Mouse (Mus musculus) brown adipose tissue, adult 24 weeks (tissue): Measurements from ENCODE around the gene Ap1m1. TPM values are rescaled to one million over a fixed set of nuclear protein-coding genes. Genes with fewer than 3 reads are reported as not detected.

Experiments used
- H3K27ac ChIP-seq: fragments of 200-500 bp; replicated peaks from 2 replicates; pipeline ENCODE4 v1.5.1; 2012; ENCODE audit warnings: low read depth, mild to moderate bottlenecking, low read length
- H3K4me1 ChIP-seq: fragments of 200-500 bp; 2 replicates; pipeline ENCODE4 v1.6.1; 2012; ENCODE audit warnings: low read length, mixed read lengths; ENCODE audit not compliant: control insufficient read depth, insufficient read depth, insufficient read length
- H3K4me3 ChIP-seq: fragments of 200-500 bp; 2 replicates; pipeline ENCODE4 v1.5.1; 2012; ENCODE audit warnings: low read depth, mild to moderate bottlenecking, low read length, moderate library complexity; ENCODE audit not compliant: insufficient read depth
- polyA plus RNA-seq: library from polyadenylated mRNA; stranded (reverse); fragments of >200 nt; gene quantifications from 2 replicates; pipeline ENCODE4 v1.2.4, GENCODE M21; 2012; ENCODE audit not compliant: missing spikeins, insufficient read depth, insufficient read length

Gene Ap1m1
- polyA plus RNA-seq, 1 experiment: 49.6 TPM

GRCm38 (mm10) chr8:72295679-72296078 is 55.9 kb downstream of the Ap1m1 start:
- peaks cover 26% of the 10 kb centered on the region for H3K4me1 ChIP-seq
- H3K4me3 ChIP-seq: peak overlapping the region; percentile 1; the same call in 1 of the 2 replicates
- H3K27ac ChIP-seq: peak overlapping the region; percentile 99

- H3K4me3 ChIP-seq: no peak overlapping the region
- H3K27ac ChIP-seq: peak overlapping the region; percentile 97
- peaks cover 31% of the 10 kb centered on the region for H3K4me1 ChIP-seq
These were observed 56.7 kb downstream of the Ap1m1 start for GRCm38 (mm10) chr8:72296561-72296960.

- Histone ChIP-seq H3K4me3 (no peak overlapping the region), H3K4me1 (peaks cover 38% of the 10 kb centered on the region), H3K27ac (no peak overlapping the region)
These were observed 59.1 kb downstream of the Ap1m1 start for GRCm38 (mm10) chr8:72298928-72299327.

- peak overlapping the region; percentile 99 for H3K27ac ChIP-seq
These were observed 61.0 kb downstream of the Ap1m1 start for GRCm38 (mm10) chr8:72300654-72301400.

GRCm38 (mm10) chr8:72301497-72301896 is 61.7 kb downstream of the Ap1m1 start:
- H3K4me3 ChIP-seq: no peak overlapping the region
- peaks cover 25% of the 10 kb centered on the region for H3K4me1 ChIP-seq
- peak overlapping the region; percentile 99 for H3K27ac ChIP-seq

More at GRCm38 (mm10) chr8:72300654-72301400, 61.0 kb downstream of the Ap1m1 start:
- peaks cover 25% of the 10 kb centered on the region for H3K4me1 ChIP-seq
- no peak overlapping the region for H3K4me3 ChIP-seq

- Histone ChIP-seq H3K27ac (peak overlapping the region; percentile 93), H3K4me3 (no peak overlapping the region), H3K4me1 (peaks cover 21% of the 10 kb centered on the region)
These were observed 63.3 kb downstream of the Ap1m1 start for GRCm38 (mm10) chr8:72302986-72303612.

GRCm38 (mm10) chr8:72303633-72304032 is 63.8 kb downstream of the Ap1m1 start:
- H3K27ac ChIP-seq: peak overlapping the region; percentile 93
- H3K4me3 ChIP-seq: no peak overlapping the region

GRCm38 (mm10) chr8:72305210-72305905 is 65.5 kb downstream of the Ap1m1 start, which contains the start of gene Gm10282:
TSS of gene Gm10282 (minus strand) at chr8:72305260.
- Histone ChIP-seq H3K4me1 (peaks cover 21% of the 10 kb centered on the region), H3K27ac (no peak within 1 kb of the TSS), H3K4me3 (no peak within 1 kb of the TSS)

More at GRCm38 (mm10) chr8:72303633-72304032, 63.8 kb downstream of the Ap1m1 start:
- H3K4me1 ChIP-seq: peaks cover 24% of the 10 kb centered on the region

GRCm38 (mm10) chr8:72306913-72307312 is 67.1 kb downstream of the Ap1m1 start:
- Histone ChIP-seq H3K4me3 (no peak overlapping the region), H3K4me1 (peaks cover 19% of the 10 kb centered on the region), H3K27ac (no peak overlapping the region)

Other genes with a start within 250 kb of the Ap1m1 start
- gene Cyp4f18, start 230.4 kb upstream of the Ap1m1 start, polyA plus RNA-seq: 1.5 and 2.9 TPM in 2 replicates
- gene Olfr372, start 198.8 kb upstream of the Ap1m1 start, polyA plus RNA-seq: not detected in 2 replicates
- gene Olfr373, start 156.8 kb upstream of the Ap1m1 start, polyA plus RNA-seq: not detected in 2 replicates
- not detected in 2 replicates for gene Olfr374, start 133.0 kb upstream of the Ap1m1 start, polyA plus RNA-seq
- gene Tpm4, start 105.0 kb upstream of the Ap1m1 start, polyA plus RNA-seq: 55.2 and 64.0 TPM in 2 replicates
- 33.8 and 56.6 TPM in 2 replicates for gene Rab8a, start 78.8 kb upstream of the Ap1m1 start, polyA plus RNA-seq
- gene Hsh2d, start 50.4 kb upstream of the Ap1m1 start, polyA plus RNA-seq: not detected in 2 replicates
- 2.0 TPM in 1 of 2 replicates, not detected in the other for gene Cib3, start 27.2 kb upstream of the Ap1m1 start, polyA plus RNA-seq
- gene Gm11034, start 26.4 kb upstream of the Ap1m1 start, polyA plus RNA-seq: not detected in 2 replicates
- gene Fam32a, start 20.3 kb upstream of the Ap1m1 start, polyA plus RNA-seq: 26.9 and 41.8 TPM in 2 replicates
- gene Gm10282, start 65.2 kb downstream of the Ap1m1 start, polyA plus RNA-seq: not detected in 2 replicates
- gene Klf2, start 79.0 kb downstream of the Ap1m1 start, polyA plus RNA-seq: 30.6 and 88.0 TPM in 2 replicates
- 18.0 and 21.1 TPM in 2 replicates for gene Eps15l1, start 181.4 kb downstream of the Ap1m1 start, polyA plus RNA-seq
- 13.0 and 13.1 TPM in 2 replicates for gene Calr3, start 203.9 kb downstream of the Ap1m1 start, polyA plus RNA-seq
- gene 1700030K09Rik, start 203.9 kb downstream of the Ap1m1 start, polyA plus RNA-seq: 3.1 and 4.9 TPM in 2 replicates
- gene Cherp, start 235.2 kb downstream of the Ap1m1 start, polyA plus RNA-seq: 12.8 and 17.7 TPM in 2 replicates